Mouse (Mus musculus): Measurements from ENCODE around the gene Gtf3c5. TPM values are rescaled to one million over a fixed set of nuclear protein-coding genes. Genes with fewer than 3 reads are reported as not detected.

The Gtf3c5 gene
- polyA plus RNA-seq, 1 experiment, result 14.5 TPM

GRCm38 (mm10) chr2:28605789-28606541, 22.4 kb upstream of the Gtf3c5 start:
- 23% methylated on average over 14 of the region's 14 CpGs for WGBS
- TF ChIP-seq CTCF (IDR thresholded peaks at IDR 0.05; ENCODE audit: control insufficient read depth, insufficient read depth, low read length), result no peak
- TF ChIP-seq POLR2A (IDR thresholded peaks at IDR 0.05; ENCODE audit: borderline replicate concordance, control insufficient read depth, low read depth, low read length), result no peak

DNA sequence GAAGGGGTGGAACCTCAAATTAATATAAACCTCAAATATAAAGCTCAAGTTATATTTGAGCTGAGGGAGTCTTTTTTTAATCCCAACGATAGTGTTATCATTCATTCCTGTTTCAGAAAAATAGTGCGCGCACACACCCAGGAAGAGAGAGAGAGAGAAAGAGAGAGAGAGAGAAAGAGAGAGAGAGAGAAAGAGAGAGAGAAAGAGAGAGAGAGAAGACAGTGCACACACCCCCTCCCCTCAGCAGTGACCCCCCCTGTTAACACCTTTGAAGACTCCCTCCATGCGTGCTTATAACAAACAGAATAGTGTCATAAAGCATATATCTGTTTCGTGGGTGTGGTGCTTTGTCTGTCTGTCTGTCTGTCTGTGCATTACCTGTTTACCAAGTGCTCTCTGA, 20.0 kb upstream of the Gtf3c5 start:
- Histone ChIP-seq H3K4me1 (ENCODE audit: control insufficient read depth, insufficient read depth, low read length) (peaks cover 13% of the 10 kb centered on the region), H3K27ac (ENCODE audit: control insufficient read depth, insufficient read depth, low read depth, low read length, poor library complexity) (peak overlapping the region; percentile 42; the same call in 1 of the 2 replicates), H3K4me3 (replicated peaks; ENCODE audit: control insufficient read depth, low read depth, low read length) (no peak overlapping the region)
- TF ChIP-seq POLR2A (IDR thresholded peaks at IDR 0.05; ENCODE audit: borderline replicate concordance, control insufficient read depth, low read depth, low read length) (no peak), CTCF (IDR thresholded peaks at IDR 0.05; ENCODE audit: control insufficient read depth, insufficient read depth, low read length) (no peak)
- WGBS, result 64% methylated on average over 5 of the region's 5 CpGs

More at GRCm38 (mm10) chr2:28605789-28606541, 22.4 kb upstream of the Gtf3c5 start:
- Histone ChIP-seq H3K4me1 (ENCODE audit: control insufficient read depth, insufficient read depth, low read length) (peaks cover 3% of the 10 kb centered on the region), H3K27ac (ENCODE audit: control insufficient read depth, insufficient read depth, low read depth, low read length, poor library complexity) (peak overlapping the region; percentile 35), H3K4me3 (replicated peaks; ENCODE audit: control insufficient read depth, low read depth, low read length) (no peak overlapping the region)

DNA sequence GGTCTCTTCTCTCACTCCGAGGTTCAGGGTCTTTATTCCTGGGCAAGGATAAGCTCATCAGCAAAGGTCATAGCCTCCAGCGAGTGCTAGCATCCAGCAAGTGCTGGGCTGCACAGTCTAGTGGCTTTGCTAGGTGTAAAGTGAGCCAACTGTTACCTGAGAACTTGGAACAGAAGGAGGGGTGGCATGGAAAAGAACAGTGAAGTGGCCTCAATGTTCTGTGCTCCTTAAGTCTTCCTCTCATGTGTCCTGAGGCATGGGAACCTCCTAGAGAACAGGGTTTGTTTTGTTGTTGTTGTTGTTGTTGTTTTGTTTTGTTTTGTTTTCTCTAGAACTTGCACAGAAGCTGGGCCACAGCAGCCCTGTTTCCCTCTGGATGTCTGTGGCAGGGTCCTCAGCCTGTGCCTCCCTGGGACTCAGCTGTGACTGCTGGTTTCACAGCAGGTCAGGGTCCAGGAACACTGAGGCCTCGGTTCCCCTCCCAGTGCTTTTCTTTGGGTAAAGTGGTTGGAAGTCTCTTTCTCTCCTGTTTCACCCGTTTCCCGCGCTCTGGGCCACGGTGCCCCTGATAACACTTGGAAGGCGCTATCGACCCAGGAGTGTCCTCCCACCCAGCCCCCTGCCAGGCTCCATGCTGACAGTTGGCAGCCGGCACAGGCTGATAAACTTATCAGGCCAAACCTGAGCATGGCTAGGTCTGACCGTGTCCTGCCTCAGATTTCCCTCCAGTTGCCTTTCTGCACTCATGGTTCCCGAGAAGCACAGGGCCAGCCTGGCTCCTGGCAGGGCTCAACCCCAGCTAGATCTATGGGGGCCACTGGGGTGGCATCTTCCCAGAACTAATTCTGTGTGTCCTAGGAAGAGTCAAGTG, 18.4 kb upstream of the Gtf3c5 start:
- no peak overlapping the region for H3K4me3 ChIP-seq (replicated peaks; ENCODE audit: control insufficient read depth, low read depth, low read length)

GRCm38 (mm10) chr2:28599569-28599900, 16.0 kb upstream of the Gtf3c5 start:
- 12% methylated on average over 6 of the region's 6 CpGs for WGBS
- peak overlapping the region; percentile 55 for H3K27ac ChIP-seq (ENCODE audit: control insufficient read depth, insufficient read depth, low read depth, low read length, poor library complexity)
- TF ChIP-seq CTCF (IDR thresholded peaks at IDR 0.05; ENCODE audit: control insufficient read depth, insufficient read depth, low read length), result no peak
- no peak for TF ChIP-seq POLR2A (IDR thresholded peaks at IDR 0.05; ENCODE audit: borderline replicate concordance, control insufficient read depth, low read depth, low read length)
- no peak overlapping the region for H3K4me3 ChIP-seq (replicated peaks; ENCODE audit: control insufficient read depth, low read depth, low read length)
- H3K4me1 ChIP-seq (ENCODE audit: control insufficient read depth, insufficient read depth, low read length), result peaks cover 12% of the 10 kb centered on the region

More for the DNA sequence above, 18.4 kb upstream of the Gtf3c5 start:
- TF ChIP-seq CTCF (IDR thresholded peaks at IDR 0.05; ENCODE audit: control insufficient read depth, insufficient read depth, low read length) (no peak), POLR2A (IDR thresholded peaks at IDR 0.05; ENCODE audit: borderline replicate concordance, control insufficient read depth, low read depth, low read length) (peak; percentile 58; the same call in 1 of the 2 replicates)
- Histone ChIP-seq H3K4me1 (ENCODE audit: control insufficient read depth, insufficient read depth, low read length) (peaks cover 14% of the 10 kb centered on the region), H3K27ac (ENCODE audit: control insufficient read depth, insufficient read depth, low read depth, low read length, poor library complexity) (peak overlapping the region; percentile 76)
- WGBS, result 48% methylated on average over 12 of the region's 12 CpGs

GRCm38 (mm10) chr2:28598692-28599568, 15.4 kb upstream of the Gtf3c5 start:
- TF ChIP-seq POLR2A (IDR thresholded peaks at IDR 0.05; ENCODE audit: borderline replicate concordance, control insufficient read depth, low read depth, low read length) (no peak), CTCF (IDR thresholded peaks at IDR 0.05; ENCODE audit: control insufficient read depth, insufficient read depth, low read length) (no peak)
- H3K4me3 ChIP-seq (replicated peaks; ENCODE audit: control insufficient read depth, low read depth, low read length), result no peak overlapping the region
- peaks cover 12% of the 10 kb centered on the region for H3K4me1 ChIP-seq (ENCODE audit: control insufficient read depth, insufficient read depth, low read length)
- WGBS, result 11% methylated on average over 12 of the region's 12 CpGs
- H3K27ac ChIP-seq (ENCODE audit: control insufficient read depth, insufficient read depth, low read depth, low read length, poor library complexity), result peak overlapping the region; percentile 55

GRCm38 (mm10) chr2:28597733-28598547, 14.4 kb upstream of the Gtf3c5 start:
- H3K4me1 ChIP-seq (ENCODE audit: control insufficient read depth, insufficient read depth, low read length), result peaks cover 12% of the 10 kb centered on the region
- H3K27ac ChIP-seq (ENCODE audit: control insufficient read depth, insufficient read depth, low read depth, low read length, poor library complexity), result peak overlapping the region; percentile 83
- no peak for TF ChIP-seq CTCF (IDR thresholded peaks at IDR 0.05; ENCODE audit: control insufficient read depth, insufficient read depth, low read length)
- no peak for TF ChIP-seq POLR2A (IDR thresholded peaks at IDR 0.05; ENCODE audit: borderline replicate concordance, control insufficient read depth, low read depth, low read length)
- 19% methylated on average over 7 of the region's 7 CpGs for WGBS
- H3K4me3 ChIP-seq (replicated peaks; ENCODE audit: control insufficient read depth, low read depth, low read length), result no peak overlapping the region

- TF ChIP-seq CTCF (IDR thresholded peaks at IDR 0.05; ENCODE audit: control insufficient read depth, insufficient read depth, low read length) (peak; percentile 60), POLR2A (IDR thresholded peaks at IDR 0.05; ENCODE audit: borderline replicate concordance, control insufficient read depth, low read depth, low read length) (no peak)
- H3K4me3 ChIP-seq (replicated peaks; ENCODE audit: control insufficient read depth, low read depth, low read length), result no peak overlapping the region
- H3K27ac ChIP-seq (ENCODE audit: control insufficient read depth, insufficient read depth, low read depth, low read length, poor library complexity), result peak overlapping the region; percentile 83; the same call in 1 of the 2 replicates
- WGBS, result 76% methylated on average over 7 of the region's 7 CpGs
- peaks cover 12% of the 10 kb centered on the region for H3K4me1 ChIP-seq (ENCODE audit: control insufficient read depth, insufficient read depth, low read length)
Measured at GRCm38 (mm10) chr2:28596998-28597397, 13.4 kb upstream of the Gtf3c5 start.
